Mouse (Mus musculus): Measurements from ENCODE around the gene Lrrfip2. TPM values are rescaled to one million over a fixed set of nuclear protein-coding genes. Genes with fewer than 3 reads are reported as not detected.

Lrrfip2 gene
- polyA plus RNA-seq, 1 experiment from 2014 or later, result 46.0 TPM

GRCm38 (mm10) chr9:111146216-111146798 lies 28.9 kb downstream of the Lrrfip2 start:
- Histone ChIP-seq H3K27ac (replicated peaks) (no peak overlapping the region), H3K27me3 (replicated peaks) (no peaks in the 10 kb centered on the region), H3K4me3 (replicated peaks) (no peak overlapping the region), H3K9ac (replicated peaks) (no peak overlapping the region), H3K4me2 (no peak overlapping the region), H3K4me1 (no peaks in the 10 kb centered on the region; the same call in 1 of the 2 replicates), H3K9me3 (replicated peaks) (no peaks in the 10 kb centered on the region), H3K36me3 (peaks cover 4% of the 10 kb centered on the region; the same call in 1 of the 2 replicates)
- no peak for ATAC-seq (ENCODE audit: low FRiP score)
- WGBS, result 95% methylated on average over 7 of the region's 7 CpGs

GRCm38 (mm10) chr9:111148006-111148405 lies 30.6 kb downstream of the Lrrfip2 start:
- Histone ChIP-seq H3K27me3 (replicated peaks) (no peaks in the 10 kb centered on the region), H3K36me3 (peaks cover 4% of the 10 kb centered on the region; the same call in 1 of the 2 replicates), H3K4me2 (no peak overlapping the region), H3K9me3 (replicated peaks) (no peaks in the 10 kb centered on the region), H3K4me3 (replicated peaks) (no peak overlapping the region), H3K27ac (replicated peaks) (no peak overlapping the region), H3K9ac (replicated peaks) (no peak overlapping the region), H3K4me1 (no peaks in the 10 kb centered on the region; the same call in 1 of the 2 replicates)
- ATAC-seq (ENCODE audit: low FRiP score), result no peak
- WGBS, result 70% methylated on average over 2 of the region's 2 CpGs

- Histone ChIP-seq H3K27ac (replicated peaks) (no peak overlapping the region), H3K4me3 (replicated peaks) (no peak overlapping the region), H3K9ac (replicated peaks) (no peak overlapping the region), H3K9me3 (replicated peaks) (no peaks in the 10 kb centered on the region), H3K27me3 (replicated peaks) (no peaks in the 10 kb centered on the region), H3K4me1 (no peaks in the 10 kb centered on the region; the same call in 1 of the 2 replicates), H3K4me2 (no peak overlapping the region), H3K36me3 (peaks cover 1% of the 10 kb centered on the region; the same call in 1 of the 2 replicates)
- WGBS, result 65% methylated on average over 2 of the region's 2 CpGs
- ATAC-seq (ENCODE audit: low FRiP score), result no peak
Measured at GRCm38 (mm10) chr9:111148414-111148813, 31.0 kb downstream of the Lrrfip2 start.

GRCm38 (mm10) chr9:111149188-111149945 lies 32.0 kb downstream of the Lrrfip2 start:
- no peak for ATAC-seq (ENCODE audit: low FRiP score)
- no peaks in the 10 kb centered on the region; the same call in 1 of the 2 replicates for H3K4me1 ChIP-seq
- H3K9me3 ChIP-seq (replicated peaks), result no peaks in the 10 kb centered on the region
- no peak overlapping the region for H3K27ac ChIP-seq (replicated peaks)
- no peaks in the 10 kb centered on the region for H3K27me3 ChIP-seq (replicated peaks)
- H3K36me3 ChIP-seq, result no peaks in the 10 kb centered on the region
- no peak overlapping the region for H3K9ac ChIP-seq (replicated peaks)
- WGBS, result 75% methylated on average over 5 of the region's 5 CpGs
- no peak overlapping the region for H3K4me2 ChIP-seq
- H3K4me3 ChIP-seq (replicated peaks), result no peak overlapping the region

- Histone ChIP-seq H3K4me2 (no peak overlapping the region), H3K36me3 (no peaks in the 10 kb centered on the region), H3K4me3 (replicated peaks) (no peak overlapping the region), H3K9me3 (replicated peaks) (no peaks in the 10 kb centered on the region), H3K27ac (replicated peaks) (no peak overlapping the region), H3K4me1 (no peaks in the 10 kb centered on the region), H3K9ac (replicated peaks) (no peak overlapping the region), H3K27me3 (replicated peaks) (no peaks in the 10 kb centered on the region)
- 96% methylated on average over 2 of the region's 2 CpGs for WGBS
- no peak for ATAC-seq (ENCODE audit: low FRiP score)
Measured at GRCm38 (mm10) chr9:111152314-111152897, 35.0 kb downstream of the Lrrfip2 start.

GRCm38 (mm10) chr9:111153026-111153425 lies 35.6 kb downstream of the Lrrfip2 start:
- Histone ChIP-seq H3K27me3 (replicated peaks) (no peaks in the 10 kb centered on the region), H3K4me3 (replicated peaks) (no peak overlapping the region), H3K27ac (replicated peaks) (no peak overlapping the region), H3K9ac (replicated peaks) (no peak overlapping the region), H3K36me3 (no peaks in the 10 kb centered on the region), H3K4me1 (no peaks in the 10 kb centered on the region), H3K4me2 (no peak overlapping the region), H3K9me3 (replicated peaks) (no peaks in the 10 kb centered on the region)
- ATAC-seq (ENCODE audit: low FRiP score), result no peak
- 96% methylated on average over 3 of the region's 3 CpGs for whole genome bisulfite sequencing

- WGBS, result 88% methylated on average over 11 of the region's 11 CpGs
- ATAC-seq (ENCODE audit: low FRiP score), result no peak
- no peaks in the 10 kb centered on the region for H3K4me1 ChIP-seq
- no peaks in the 10 kb centered on the region for H3K27me3 ChIP-seq (replicated peaks)
- H3K4me2 ChIP-seq, result no peak overlapping the region
- no peaks in the 10 kb centered on the region for H3K9me3 ChIP-seq (replicated peaks)
- no peak overlapping the region for H3K27ac ChIP-seq (replicated peaks)
- no peak overlapping the region for H3K9ac ChIP-seq (replicated peaks)
- no peak overlapping the region for H3K4me3 ChIP-seq (replicated peaks)
- H3K36me3 ChIP-seq, result no peaks in the 10 kb centered on the region
Measured at GRCm38 (mm10) chr9:111155764-111156458, 38.5 kb downstream of the Lrrfip2 start.

GRCm38 (mm10) chr9:111159562-111159961 lies 42.2 kb downstream of the Lrrfip2 start:
- H3K4me3 ChIP-seq (replicated peaks), result no peak overlapping the region

GRCm38 (mm10) chr9:111161213-111161612 lies 43.8 kb downstream of the Lrrfip2 start:
- Histone ChIP-seq H3K4me2 (no peak overlapping the region), H3K27ac (replicated peaks) (no peak overlapping the region), H3K4me3 (replicated peaks) (no peak overlapping the region), H3K9ac (replicated peaks) (no peak overlapping the region), H3K9me3 (replicated peaks) (no peaks in the 10 kb centered on the region), H3K4me1 (no peaks in the 10 kb centered on the region), H3K27me3 (replicated peaks) (no peaks in the 10 kb centered on the region), H3K36me3 (no peaks in the 10 kb centered on the region)
- ATAC-seq (ENCODE audit: low FRiP score), result no peak
- 84% methylated on average over 14 of the region's 14 CpGs for WGBS

More at GRCm38 (mm10) chr9:111159562-111159961, 42.2 kb downstream of the Lrrfip2 start:
- Histone ChIP-seq H3K4me1 (no peaks in the 10 kb centered on the region), H3K4me2 (no peak overlapping the region), H3K27ac (replicated peaks) (no peak overlapping the region), H3K27me3 (replicated peaks) (no peaks in the 10 kb centered on the region), H3K36me3 (no peaks in the 10 kb centered on the region), H3K9ac (replicated peaks) (no peak overlapping the region), H3K9me3 (replicated peaks) (no peaks in the 10 kb centered on the region)
- WGBS, result 86% methylated on average over 1 of the region's 1 CpGs
- ATAC-seq (ENCODE audit: low FRiP score), result no peak

GRCm38 (mm10) chr9:111166612-111167011 lies 49.2 kb downstream of the Lrrfip2 start:
- no peak overlapping the region for H3K4me2 ChIP-seq
- no peaks in the 10 kb centered on the region for H3K9me3 ChIP-seq (replicated peaks)
- no peak for ATAC-seq (ENCODE audit: low FRiP score)
- H3K27ac ChIP-seq (replicated peaks), result no peak overlapping the region
- H3K9ac ChIP-seq (replicated peaks), result no peak overlapping the region
- no peak overlapping the region for H3K4me3 ChIP-seq (replicated peaks)
- H3K27me3 ChIP-seq (replicated peaks), result no peaks in the 10 kb centered on the region
- no peaks in the 10 kb centered on the region for H3K4me1 ChIP-seq
- WGBS, result 52% methylated on average over 4 of the region's 4 CpGs
- H3K36me3 ChIP-seq, result no peaks in the 10 kb centered on the region

- H3K9ac ChIP-seq (replicated peaks), result no peak overlapping the region
- no peak for ATAC-seq (ENCODE audit: low FRiP score)
- H3K27me3 ChIP-seq (replicated peaks), result no peaks in the 10 kb centered on the region
- no peaks in the 10 kb centered on the region for H3K9me3 ChIP-seq (replicated peaks)
- H3K4me2 ChIP-seq, result no peak overlapping the region
- H3K4me1 ChIP-seq, result no peaks in the 10 kb centered on the region
- no peaks in the 10 kb centered on the region for H3K36me3 ChIP-seq
- no peak overlapping the region for H3K27ac ChIP-seq (replicated peaks)
- H3K4me3 ChIP-seq (replicated peaks), result no peak overlapping the region
- WGBS, result 50% methylated on average over 3 of the region's 3 CpGs
Measured at GRCm38 (mm10) chr9:111170430-111170829, 53.0 kb downstream of the Lrrfip2 start.

All from neural tube, embryonic 15.5 days (tissue).